Mouse (Mus musculus) heart, adult 2 months (tissue): ENCODE results near the gene Nppb. TPM values are rescaled to one million over a fixed set of nuclear protein-coding genes. Genes with fewer than 3 reads are reported as not detected.

Source experiments
- DNase-seq, 2 experiments: peaks; one replicate each; pipeline ENCODE4 v3.0.0; 2021
- H3K27ac ChIP-seq: fragments of 200-600 bp; 2 replicates; pipeline ENCODE4 v1.8.1; 2022
- H3K27me3 ChIP-seq: fragments of 200-500 bp; 2 replicates; pipeline ENCODE4 v1.6.1; 2012; ENCODE audit warnings: mild to moderate bottlenecking, low read length, inconsistent platforms, mixed read lengths; ENCODE audit not compliant: control insufficient read depth, insufficient read depth
- H3K36me3 ChIP-seq: fragments of 200-500 bp; 2 replicates; pipeline ENCODE4 v1.6.1; 2012; ENCODE audit warnings: low read length, inconsistent platforms; ENCODE audit not compliant: control insufficient read depth, insufficient read depth
- H3K4me1 ChIP-seq: fragments of 200-500 bp; 2 replicates; pipeline ENCODE4 v1.6.1; 2011; ENCODE audit warnings: low read length; ENCODE audit not compliant: control insufficient read depth, insufficient read depth
- H3K4me3 ChIP-seq: fragments of 200-600 bp; 2 replicates; pipeline ENCODE4 v1.8.1; 2022
- H3K79me2 ChIP-seq: fragments of 200-500 bp; replicated peaks from 2 replicates; pipeline ENCODE4 v1.6.1; 2012; ENCODE audit warnings: mild to moderate bottlenecking, inconsistent platforms, low read length, moderate library complexity, mixed read lengths; ENCODE audit not compliant: control insufficient read depth, insufficient read depth
- H3K9ac ChIP-seq: fragments of 200-500 bp; 2 replicates; pipeline ENCODE4 v1.6.1; 2012; ENCODE audit warnings: low read depth, mild to moderate bottlenecking, control low read depth, inconsistent platforms, low read length, mixed read lengths
- CTCF ChIP-seq: fragments of 200-600 bp; IDR thresholded peaks from 2 replicates; pipeline ENCODE4 v1.8.1; 2022; ENCODE audit warnings: antibody characterized with exemption, mild to moderate bottlenecking, moderate library complexity
- EP300 ChIP-seq: fragments of 200-500 bp; IDR thresholded peaks from 2 replicates; pipeline ENCODE4 v1.6.1; 2011; ENCODE audit warnings: low read depth, low read length, control low read depth; ENCODE audit not compliant: insufficient read depth
- POLR2A ChIP-seq: fragments of 200-500 bp; IDR thresholded peaks from 2 replicates; pipeline ENCODE4 v1.6.1; 2011; ENCODE audit warnings: mild to moderate bottlenecking, low read depth, low read length, control low read depth; ENCODE audit not compliant: insufficient read depth
- WGBS: fragments of 180-500 bp; shearing (Covaris S2); methylation state at CpG from one replicate; pipeline ENCODE4 v1.1.7; 2018; 5-methylcytosine and 5-hydroxymethylcytosine counted together
- intact Hi-C: fragments of 180-260 bp; cut with DNase I; formaldehyde crosslinking; loops from one replicate; pipeline ENCODE4 v1.15.1; 2025
- long read RNA-seq: library from polyadenylated mRNA; stranded (forward); transcript quantifications from one replicate; pipeline ENCODE4 v2.0.0, GENCODE M21; 2021
- polyA plus RNA-seq: library from polyadenylated mRNA; depleted of rRNA; stranded (reverse); fragments of >200 nt; gene quantifications from 2 replicates; pipeline ENCODE4 v1.2.3, GENCODE M21; 2012; rRNA removed
- total RNA-seq, 2 experiments: library from RNA; stranded (reverse); gene quantifications; 2 replicates each; pipeline ENCODE4 v1.2.3; 2021

Gene Nppb
- total RNA-seq (100 to 1,000 TPM; 117 to 262 TPM), polyA plus RNA-seq (204 and 212 TPM in 2 replicates)
- long read RNA-seq, transcript Nppb-201 (3 exons, 781 nt): major isoform, 56 of 59 reads
- long read RNA-seq, partial matches to known transcripts: 0 of 59 reads
- long read RNA-seq, other reads (novel, unspliced or antisense): 3 of 59 reads

DNA sequence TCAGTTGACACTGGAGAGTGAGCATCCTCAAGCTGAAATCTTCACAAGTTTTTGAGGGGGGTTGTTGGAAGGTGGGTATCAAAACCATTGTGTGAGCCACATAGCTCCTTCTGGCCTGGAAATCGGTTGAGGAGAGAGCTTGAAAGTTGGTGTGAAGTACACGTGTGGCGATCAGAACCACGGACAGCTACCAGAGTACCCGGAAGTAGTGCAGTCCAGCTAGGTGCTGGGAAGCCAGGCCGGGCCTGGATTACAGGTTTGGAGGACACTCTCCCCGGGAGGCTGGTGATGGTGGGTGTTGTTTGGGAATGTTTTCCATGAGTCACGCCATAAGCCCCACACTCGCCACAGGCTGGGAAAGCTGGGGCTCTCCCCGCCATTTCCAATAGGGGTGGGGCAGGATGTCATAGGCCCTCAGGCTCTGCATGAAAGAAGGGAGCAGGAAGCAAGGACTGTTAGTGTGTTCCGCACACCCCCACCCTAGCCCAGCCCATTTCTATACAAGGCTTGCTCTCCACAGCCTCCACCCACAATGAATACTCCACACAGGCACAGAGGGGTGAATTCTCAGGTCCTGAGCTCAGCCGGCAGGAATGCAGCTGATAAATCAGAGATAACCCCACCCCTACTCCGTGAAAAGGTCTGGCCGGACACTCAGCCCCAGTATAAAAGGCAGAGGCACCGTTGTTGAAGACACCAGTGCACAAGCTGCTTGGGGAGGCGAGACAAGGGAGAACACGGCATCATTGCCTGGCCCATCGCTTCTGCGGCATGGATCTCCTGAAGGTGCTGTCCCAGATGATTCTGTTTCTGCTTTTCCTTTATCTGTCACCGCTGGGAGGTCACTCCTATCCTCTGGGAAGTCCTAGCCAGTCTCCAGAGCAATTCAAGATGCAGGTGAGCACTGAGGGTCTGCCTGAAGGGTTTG is at the start of gene Nppb:
Gene Nppb, plus strand, starts transcription at position 584 of the 928 bp plus-strand sequence.
- Histone ChIP-seq H3K4me3 (peak within 1 kb of the TSS; percentile 38), H3K27ac (peak within 1 kb of the TSS; percentile 73), H3K4me1 (no peaks in the 10 kb centered on the region), H3K27me3 (no peaks in the 10 kb centered on the region), H3K79me2 (no peaks in the 10 kb centered on the region), H3K9ac (peak within 1 kb of the TSS; percentile 51), H3K36me3 (no peaks in the 10 kb centered on the region)
- intact Hi-C loops: loop anchor here (2.0 kb wide), 1 partner anchor 23 kb away; no protein-coding TSS in a partner anchor
- WGBS: 14% methylated on average over 20 of the region's 20 CpGs
- TF ChIP-seq EP300: no peak
- TF ChIP-seq POLR2A: peak; percentile 98
- TF ChIP-seq CTCF: no peak
- DNase-seq: peak; percentile 59

DNA sequence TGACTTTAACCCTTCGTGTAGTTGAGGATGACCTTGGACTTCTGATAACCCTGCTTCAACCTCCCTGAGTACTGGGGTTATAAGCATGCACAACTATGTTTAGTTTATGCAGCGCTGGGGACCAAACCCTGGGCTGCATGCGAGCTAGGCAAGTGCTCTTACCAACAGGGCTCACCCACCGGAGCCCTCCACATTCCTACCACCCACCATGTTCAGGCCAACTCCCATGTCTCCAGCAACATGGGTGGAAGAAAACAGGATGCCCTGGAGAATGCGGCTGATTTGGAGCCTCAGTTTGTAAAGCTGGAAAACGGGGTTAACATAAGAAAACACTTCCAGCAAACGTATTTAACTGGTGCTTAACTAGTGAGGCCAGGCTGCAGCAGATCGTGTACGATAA is 49.7 kb upstream of the Nppb start:
- Histone ChIP-seq H3K27me3 (no peaks in the 10 kb centered on the region), H3K4me3 (peak overlapping the region; percentile 96), H3K9ac (peak overlapping the region; percentile 97), H3K36me3 (peaks cover 5% of the 10 kb centered on the region), H3K27ac (peak overlapping the region; percentile 94), H3K79me2 (no peaks in the 10 kb centered on the region), H3K4me1 (peaks cover 34% of the 10 kb centered on the region)
- intact Hi-C loops: loop anchor here (2.0 to 5.0 kb wide), 2 partner anchors 31 to 69 kb away; partner anchors contain the start of genes Fv1, Mfn2 and Miip
- DNase-seq: no peak
- WGBS: 5% methylated on average over 9 of the region's 9 CpGs
- TF ChIP-seq EP300 (no peak), CTCF (no peak), POLR2A (no peak)

GRCm38 (mm10) chr4:147936331-147936954 is 49.1 kb upstream of the Nppb start, which contains the start of gene Plod1:
Plod1 (minus strand) TSS chr4:147936767.
- peak within 1 kb of the TSS; percentile 94 for H3K27ac ChIP-seq
- H3K9ac ChIP-seq: peak within 1 kb of the TSS; percentile 97
- no peaks in the 10 kb centered on the region for H3K27me3 ChIP-seq
- peaks cover under 1% of the 10 kb centered on the region for H3K79me2 ChIP-seq
- TF ChIP-seq CTCF (no peak), POLR2A (peak; percentile 98), EP300 (0 out of 2 replicates have a peak, but pooled peaks have one; percentile 57)
- H3K4me3 ChIP-seq: peak within 1 kb of the TSS; percentile 96
- H3K36me3 ChIP-seq: peaks cover 5% of the 10 kb centered on the region
- intact Hi-C loops: loop anchor here (2.0 to 5.0 kb wide), 2 partner anchors 32 to 69 kb away; partner anchors contain the start of genes Fv1, Mfn2 and Miip
- peak; percentile 94 to 95 for DNase-seq
- WGBS: under 1% methylated on average over 51 of the region's 51 CpGs
- peaks cover 34% of the 10 kb centered on the region for H3K4me1 ChIP-seq

GRCm38 (mm10) chr4:147937021-147937420 is 48.6 kb upstream of the Nppb start:
- peak in 1 of 2 experiments; percentile 20 for DNase-seq
- WGBS: 37% methylated on average over 3 of the region's 3 CpGs
- Histone ChIP-seq H3K27ac (peak overlapping the region; percentile 94), H3K9ac (peak overlapping the region; percentile 73), H3K79me2 (peaks cover 5% of the 10 kb centered on the region), H3K4me1 (peaks cover 38% of the 10 kb centered on the region), H3K36me3 (peaks cover 6% of the 10 kb centered on the region), H3K4me3 (peak overlapping the region; percentile 96), H3K27me3 (no peaks in the 10 kb centered on the region)
- TF ChIP-seq POLR2A (no peak), CTCF (no peak)
- intact Hi-C loops: loop anchor here (2.0 to 5.0 kb wide), 2 partner anchors 32 to 70 kb away; partner anchors contain the start of genes Fv1, Mfn2 and Miip

DNA sequence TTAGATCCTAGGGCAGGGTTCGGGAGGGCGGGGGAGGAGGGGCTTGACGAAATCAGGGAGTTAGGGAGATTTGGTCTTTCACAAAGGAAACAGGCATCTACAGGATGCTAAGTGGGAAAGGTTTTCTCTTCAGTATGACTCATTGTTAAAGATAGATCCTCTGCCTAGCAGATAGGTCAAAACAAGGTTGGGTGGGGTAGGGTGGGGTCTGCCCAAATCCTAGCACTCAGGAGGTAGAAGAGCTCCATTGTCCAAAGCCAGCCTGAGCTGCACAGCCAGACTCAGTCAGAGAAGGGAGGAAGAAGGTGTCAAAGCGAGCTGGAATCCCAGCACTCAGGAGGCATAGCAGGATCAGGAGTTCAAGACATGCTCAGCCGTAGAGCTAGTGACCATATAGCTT is 48.1 kb upstream of the Nppb start:
- peaks cover 42% of the 10 kb centered on the region for H3K4me1 ChIP-seq
- peak in 1 of 2 experiments; percentile 37 for DNase-seq
- WGBS: 44% methylated on average over 5 of the region's 5 CpGs
- peak overlapping the region; percentile 94 for H3K27ac ChIP-seq
- H3K36me3 ChIP-seq: peaks cover 10% of the 10 kb centered on the region
- TF ChIP-seq POLR2A: no peak
- TF ChIP-seq CTCF: no peak
- no peak for TF ChIP-seq EP300
- H3K4me3 ChIP-seq: peak overlapping the region; percentile 21; the same call in 1 of the 2 replicates
- H3K9ac ChIP-seq: no peak overlapping the region
- intact Hi-C loops: loop anchor here (2.0 to 5.0 kb wide), 2 partner anchors 33 to 70 kb away; partner anchors contain the start of genes Fv1, Mfn2 and Miip
- no peaks in the 10 kb centered on the region for H3K27me3 ChIP-seq
- peaks cover 5% of the 10 kb centered on the region for H3K79me2 ChIP-seq
